8 mouse cellular contexts compared by ENCODE assay signal in the genomic region with DNA sequence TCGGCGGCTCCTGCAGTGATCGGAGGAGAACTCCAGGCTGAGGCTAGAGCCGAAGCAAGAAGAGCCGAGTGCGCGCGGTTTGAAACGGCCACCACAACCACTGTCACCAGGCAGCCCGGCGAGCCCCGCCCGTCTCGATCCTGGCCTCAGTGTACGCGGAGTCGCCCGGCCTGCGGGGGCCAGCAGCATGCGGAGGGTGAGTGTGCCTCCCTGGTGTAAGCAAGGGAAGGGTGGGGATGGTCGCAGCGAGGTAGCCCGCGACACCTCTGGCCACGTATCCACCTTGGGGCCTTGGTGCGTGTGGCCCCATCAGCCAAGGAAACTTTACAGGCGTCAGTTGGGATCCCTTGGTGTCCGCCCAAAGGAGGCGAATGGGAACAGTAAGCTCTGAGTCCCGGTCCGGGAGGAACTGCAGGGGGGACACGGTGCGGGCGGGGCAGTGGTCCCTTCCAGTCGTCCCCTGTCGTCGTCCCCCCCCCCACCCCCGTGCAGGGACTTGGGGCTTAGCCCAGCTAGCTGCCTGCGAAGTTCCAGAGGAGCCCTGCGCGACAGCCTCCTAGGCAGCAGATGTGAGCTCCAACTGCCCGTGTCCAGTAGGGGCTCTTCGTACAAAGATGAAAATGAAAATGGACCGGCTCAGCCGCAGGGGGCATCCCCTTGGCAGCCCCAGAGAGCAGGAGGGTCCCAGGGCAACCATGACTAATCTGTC. TPM values are rescaled to one million over a fixed set of nuclear protein-coding genes. Genes with fewer than 3 reads are reported as not detected.
DNase-seq lines count a peak whose midpoint lies in the region; ATAC-seq lines count a peak whose summit lies in the region.

No protein-coding gene starts in this region.

- peak overlapping the region; percentile 53 for H3K4me3 ChIP-seq in kidney, embryonic 16.5 days (ENCODE audit: low read length)

- peaks cover 21% of the 10 kb centered on the region for H3K27me3 ChIP-seq in kidney, embryonic 16.5 days (ENCODE audit: insufficient read depth, low read length)

- ATAC-seq in kidney, embryonic 16.5 days (ENCODE audit: low FRiP score, low TSS enrichment), result peak; percentile 71

- peak overlapping the region; percentile 59 for H3K9ac ChIP-seq in kidney, embryonic 16.5 days (replicated peaks; ENCODE audit: low read length)

- H3K4me2 ChIP-seq in kidney, embryonic 16.5 days (replicated peaks; ENCODE audit: low read depth, low read length), result peak overlapping the region; percentile 92

- DNase-seq in ovary, postnatal 36 days (ENCODE audit: low spot score), result peak; percentile 9
- no peak for DNase-seq in ovary, postnatal 10 days (ENCODE audit: low spot score)
- DNase-seq in cerebellum, postnatal 14 days, result peak; percentile 16 to 55
- DNase-seq in heart, adult 8-10 months (ENCODE audit: low spot score), result peak; percentile 5
- DNase-seq in lung, postnatal 4 days, result peak; percentile 13 to 30
- no peak for DNase-seq in spleen, adult 12 weeks (ENCODE audit: low spot score)
- no peak for DNase-seq in urinary bladder, postnatal 4 days (ENCODE audit: low spot score in 2 of 2)

- 0% methylated on average over 45 of the region's 45 CpGs for WGBS in kidney, embryonic 16.5 days

- H3K4me1 ChIP-seq in kidney, embryonic 16.5 days (ENCODE audit: insufficient read depth, low read length), result peaks cover 10% of the 10 kb centered on the region; the same call in 1 of the 2 replicates

- H3K27ac ChIP-seq in kidney, embryonic 16.5 days (ENCODE audit: low read length), result no peak overlapping the region

- H3K36me3 ChIP-seq in kidney, embryonic 16.5 days (ENCODE audit: insufficient read depth, low read length), result no peaks in the 10 kb centered on the region

- no peaks in the 10 kb centered on the region for H3K9me3 ChIP-seq in kidney, embryonic 16.5 days (ENCODE audit: low read length)

RNA-seq across cellular contexts. Expression of a gene that starts 0.4 kb away (rescaled TPM):
- 10 to 100 TPM; 28.1 to 32.2 (median 29.6) TPM for total RNA-seq in heart, adult 8-10 months (2022)
- 8.0 and 9.2 TPM in 2 replicates for polyA plus RNA-seq in kidney, embryonic 16.5 days (2015; fragmentation: Nextera tagmentation; extraction: Ambion mirVana)

RNA-seq across cellular contexts. Expression of a gene that starts 13.7 kb away (rescaled TPM):
- not detected for total RNA-seq in heart, adult 8-10 months (2022)
- polyA plus RNA-seq in kidney, embryonic 16.5 days (2015; fragmentation: Nextera tagmentation; extraction: Ambion mirVana), result not detected in 2 replicates

Comparison
In these comparisons a context has a peak if more than half of its experiments do, and no peak if none do; other contexts are left out.
1. DNase-seq: peak in ovary, postnatal 36 days (single experiment), cerebellum, postnatal 14 days (2 of 2), heart, adult 8-10 months (single experiment) and lung, postnatal 4 days (2 of 2); none in ovary, postnatal 10 days (single experiment), spleen, adult 12 weeks (single experiment) and urinary bladder, postnatal 4 days (0 of 2).